Mouse (Mus musculus) right cerebral cortex, postnatal 36 days (tissue): ENCODE data around the gene Arhgap21.
A peak's percentile ranks its signal among the peaks of the same experiment; 100 is the strongest.

ENCODE experiments used
- DNase-seq, 2 experiments: peaks; one replicate each; pipeline ENCODE4 v3.0.0; 2022; ENCODE audit warnings: low spot score in 2 of 2, mixed read lengths in 1 of 2

Arhgap21 gene

GRCm38 (mm10) chr2:20896446-20896845 is 72.2 kb downstream of the Arhgap21 start:
- no peak for DNase-seq

DNA sequence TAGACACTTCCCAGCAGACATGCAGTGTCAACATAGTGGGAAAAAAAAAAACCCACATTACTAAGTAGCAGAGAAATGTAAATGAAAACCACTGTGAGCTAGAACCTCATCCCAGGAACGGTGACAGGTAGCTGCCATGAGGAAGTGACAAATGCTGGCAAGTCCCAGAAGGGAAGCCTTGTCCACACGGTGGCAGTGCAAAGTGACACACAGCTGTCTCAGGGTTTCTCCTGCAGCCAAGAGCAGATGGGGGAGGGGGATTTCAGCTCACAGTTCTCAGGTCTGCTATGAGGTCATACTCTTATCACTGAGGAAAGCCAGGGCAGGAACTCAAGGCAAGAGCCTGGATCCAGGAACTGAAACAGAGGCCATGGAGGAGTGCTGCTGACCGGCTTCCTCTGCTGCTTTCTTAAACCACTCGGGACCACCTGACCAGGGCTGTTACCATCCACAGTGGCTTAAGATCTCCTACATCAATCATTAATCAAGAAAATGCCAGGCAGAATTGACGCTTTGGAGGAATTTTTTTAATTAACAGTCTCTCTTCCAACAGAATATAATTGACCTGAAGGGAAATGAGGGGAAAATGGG is 74.5 kb downstream of the Arhgap21 start:
- no peak for DNase-seq

GRCm38 (mm10) chr2:20888751-20889150 is 79.9 kb downstream of the Arhgap21 start:
- DNase-seq, result no peak

- DNase-seq, result no peak
Measured at GRCm38 (mm10) chr2:20883288-20883687, 85.4 kb downstream of the Arhgap21 start.

GRCm38 (mm10) chr2:20879877-20880605 is 88.6 kb downstream of the Arhgap21 start:
- DNase-seq, result no peak

DNA sequence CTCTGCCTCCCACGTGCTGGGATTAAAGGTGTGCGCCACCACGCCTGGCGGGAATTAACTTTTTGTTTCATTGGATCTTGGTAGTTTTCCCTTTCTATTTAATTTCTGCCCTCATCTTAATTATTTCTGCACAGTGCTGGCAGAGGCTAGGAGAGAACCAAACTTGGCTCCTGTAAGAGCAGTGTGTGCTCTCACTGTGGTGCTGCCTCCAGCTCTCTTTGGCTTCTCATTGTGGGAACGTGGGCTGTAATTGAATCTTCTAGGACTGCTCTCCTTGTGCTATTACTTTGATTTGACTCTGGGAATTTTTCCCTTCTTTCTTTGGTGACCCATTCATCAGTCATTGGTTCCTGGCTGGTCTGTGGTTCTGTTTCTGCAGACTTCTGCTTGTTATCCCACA is 94.1 kb downstream of the Arhgap21 start:
- no peak for DNase-seq

DNA sequence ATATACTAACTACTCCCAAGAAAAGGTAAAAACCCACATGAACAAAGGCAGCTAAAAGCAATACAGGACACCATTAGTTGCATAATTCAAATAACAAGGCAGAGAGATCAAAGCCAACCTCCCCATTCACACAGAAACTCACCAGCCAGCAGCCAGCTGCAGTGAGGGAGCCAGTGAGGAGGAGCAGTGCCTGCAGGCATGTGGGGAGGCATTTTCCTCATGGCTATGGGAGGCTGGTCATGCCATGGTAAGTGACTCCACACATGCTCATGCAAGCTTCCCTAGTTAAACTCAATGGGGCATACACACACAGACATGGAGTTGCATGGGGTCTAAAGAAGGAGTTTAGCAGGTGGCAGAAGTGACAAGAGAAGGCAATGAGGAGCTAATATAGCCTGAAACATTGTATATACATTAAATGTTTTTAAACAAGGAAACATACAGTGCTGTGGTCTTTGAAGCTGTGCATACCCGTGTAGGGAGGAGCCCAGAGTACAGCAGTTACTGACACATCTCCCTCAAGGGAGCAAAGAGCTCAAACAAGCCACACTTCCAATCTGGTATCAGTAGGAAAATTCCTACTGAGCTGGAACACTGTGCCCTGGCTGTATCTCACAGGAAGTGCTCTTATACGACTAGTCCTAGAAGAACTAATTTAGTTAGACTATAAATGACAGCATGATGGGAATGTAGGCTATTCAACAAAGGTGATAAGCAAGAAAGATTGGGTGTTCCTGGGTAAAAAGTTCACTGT is 99.3 kb downstream of the Arhgap21 start:
- no peak for DNase-seq

DNA sequence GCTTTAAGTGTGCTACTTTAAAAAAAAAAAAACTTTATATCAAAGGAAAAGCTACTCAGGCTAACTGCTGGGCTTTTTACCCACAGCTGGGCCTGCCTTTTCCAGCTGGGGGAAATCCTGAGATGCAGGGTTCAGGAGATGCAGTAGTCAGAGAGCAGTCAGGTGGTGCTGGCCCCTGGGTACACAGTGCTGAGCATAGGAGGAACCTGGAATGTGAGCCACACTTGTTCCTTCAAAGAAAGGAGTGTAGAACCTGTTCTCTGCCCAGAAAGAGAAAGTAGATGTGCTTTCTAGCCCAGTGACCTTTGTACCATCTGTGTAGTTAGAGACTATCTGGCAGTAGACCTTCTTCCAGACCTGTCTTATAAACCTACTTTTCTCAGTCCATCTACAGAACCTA is 100.6 kb downstream of the Arhgap21 start:
- no peak for DNase-seq

- no peak for DNase-seq
Measured at GRCm38 (mm10) chr2:20865795-20866194, 102.9 kb downstream of the Arhgap21 start.

DNA sequence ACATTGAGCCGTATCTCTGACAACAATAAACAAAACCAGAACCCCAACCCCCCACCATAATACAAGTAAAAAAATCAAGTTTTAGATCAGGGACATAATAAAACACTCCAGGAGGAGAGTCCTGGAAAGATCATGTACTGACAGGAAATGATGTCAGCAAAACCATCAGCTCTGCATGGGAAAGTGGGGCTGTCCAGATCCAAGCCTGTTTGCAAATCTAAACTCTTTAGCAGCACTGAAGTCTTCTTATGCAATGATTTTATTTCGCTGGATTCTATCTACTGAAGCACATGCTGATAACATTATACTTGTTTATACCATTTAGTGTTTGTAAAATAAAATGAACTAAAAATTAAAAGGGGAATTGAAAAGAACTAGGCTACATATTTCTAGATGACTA is 104.1 kb downstream of the Arhgap21 start:
- DNase-seq, result no peak

GRCm38 (mm10) chr2:20860756-20861155 is 107.9 kb downstream of the Arhgap21 start:
- DNase-seq, result no peak

DNA sequence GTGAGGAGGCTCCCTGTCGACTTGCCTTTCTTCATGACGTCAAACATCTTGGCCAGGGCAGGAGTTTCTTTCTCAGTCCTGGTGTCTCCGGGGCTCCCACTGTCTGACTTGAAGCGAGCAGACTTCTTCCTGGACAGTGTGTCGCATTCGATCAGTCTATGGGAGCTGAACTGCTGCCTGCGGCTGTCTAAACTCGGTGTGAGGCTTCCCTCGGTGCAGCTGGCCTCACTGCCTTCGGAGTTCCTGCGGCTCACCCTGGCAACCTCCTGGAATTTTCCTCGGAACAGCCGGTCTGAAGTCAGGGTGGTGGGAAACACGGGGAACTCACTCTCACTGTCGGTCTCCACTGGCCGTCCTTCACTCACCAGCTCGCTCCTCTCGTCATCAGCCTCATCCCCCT is 119.3 kb downstream of the Arhgap21 start:
- DNase-seq, result no peak

DNA sequence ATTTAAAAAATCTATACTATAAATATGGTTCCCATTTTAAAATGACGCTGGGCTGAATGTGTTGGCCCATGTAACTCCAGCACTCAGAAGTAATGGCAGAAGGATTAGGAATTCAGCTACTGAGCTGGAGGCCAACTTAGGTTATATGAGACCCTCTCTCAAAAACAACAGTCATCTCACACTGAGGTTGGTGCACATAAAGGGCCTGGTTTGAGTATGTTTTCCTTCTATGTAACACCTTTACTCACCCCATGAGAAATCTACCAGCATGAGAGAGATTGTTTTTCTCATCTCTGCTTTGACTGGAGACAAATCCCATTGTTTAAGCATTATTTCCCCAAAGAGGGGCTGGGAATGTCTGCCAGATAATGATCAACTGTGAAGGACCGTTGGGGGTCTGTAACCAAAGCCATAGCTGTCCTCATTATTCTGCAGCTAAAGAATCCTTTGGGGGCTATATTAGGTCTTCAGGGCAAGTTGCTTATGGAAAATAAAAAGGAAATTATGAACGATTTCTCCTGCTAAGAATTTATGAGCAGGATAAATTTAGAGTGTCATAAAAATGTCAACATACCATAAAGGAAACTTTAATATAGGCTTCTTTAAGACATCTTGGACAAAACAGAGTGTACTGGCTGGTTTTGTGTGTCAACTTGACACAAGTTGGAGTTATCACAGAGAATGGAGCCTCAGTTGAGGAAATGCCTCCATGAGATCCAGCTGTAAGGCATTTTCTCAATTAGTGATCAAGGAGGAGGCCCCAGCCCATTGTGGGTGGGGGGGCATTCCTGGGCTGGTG is 136.9 kb downstream of the Arhgap21 start:
- no peak for DNase-seq

GRCm38 (mm10) chr2:20830882-20831281 is 137.8 kb downstream of the Arhgap21 start:
- no peak for DNase-seq

DNA sequence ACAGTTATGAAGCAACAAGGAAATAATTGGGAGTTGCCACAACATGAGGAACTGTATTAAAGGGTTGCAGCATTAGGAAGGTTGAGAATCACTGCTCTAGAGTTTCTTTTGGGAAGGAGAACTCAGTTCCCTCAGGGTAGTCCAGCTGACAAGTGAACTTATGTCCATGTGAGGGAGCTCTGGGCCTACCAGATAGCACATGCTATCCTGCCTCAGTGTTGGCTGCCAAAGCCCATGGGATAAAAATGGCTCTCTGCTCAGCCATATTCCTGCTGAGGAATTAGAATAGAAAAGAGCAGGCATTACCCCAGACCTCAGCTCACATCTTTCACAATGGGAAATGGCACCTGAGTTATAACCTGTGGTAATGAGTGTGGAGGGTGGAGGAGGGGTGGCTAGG is 142.4 kb downstream of the Arhgap21 start:
- no peak for DNase-seq

- DNase-seq, result no peak
Measured at GRCm38 (mm10) chr2:20818226-20818625, 150.5 kb downstream of the Arhgap21 start.

DNA sequence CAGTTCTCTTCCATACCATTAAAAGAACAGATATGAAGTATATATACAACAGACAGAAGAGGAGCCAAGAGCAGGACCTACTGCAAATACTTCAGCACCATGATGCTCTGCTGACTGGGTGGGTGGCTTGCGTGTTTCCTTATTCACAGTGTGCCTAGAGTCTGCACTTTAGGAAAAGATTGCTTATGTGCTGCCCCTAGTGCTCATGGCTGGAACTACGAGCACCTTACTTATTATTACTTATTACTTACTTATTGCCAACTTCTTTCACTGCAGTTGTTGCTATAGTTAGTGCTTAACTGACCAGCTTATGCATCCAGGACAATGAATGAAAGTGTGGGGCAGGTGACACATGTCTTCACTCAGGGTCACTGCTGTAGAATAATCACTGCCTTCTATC is 154.7 kb downstream of the Arhgap21 start:
- DNase-seq, result no peak

GRCm38 (mm10) chr2:20811506-20811905 is 157.2 kb downstream of the Arhgap21 start:
- DNase-seq, result peak in 1 of 2 experiments; percentile 30

DNA sequence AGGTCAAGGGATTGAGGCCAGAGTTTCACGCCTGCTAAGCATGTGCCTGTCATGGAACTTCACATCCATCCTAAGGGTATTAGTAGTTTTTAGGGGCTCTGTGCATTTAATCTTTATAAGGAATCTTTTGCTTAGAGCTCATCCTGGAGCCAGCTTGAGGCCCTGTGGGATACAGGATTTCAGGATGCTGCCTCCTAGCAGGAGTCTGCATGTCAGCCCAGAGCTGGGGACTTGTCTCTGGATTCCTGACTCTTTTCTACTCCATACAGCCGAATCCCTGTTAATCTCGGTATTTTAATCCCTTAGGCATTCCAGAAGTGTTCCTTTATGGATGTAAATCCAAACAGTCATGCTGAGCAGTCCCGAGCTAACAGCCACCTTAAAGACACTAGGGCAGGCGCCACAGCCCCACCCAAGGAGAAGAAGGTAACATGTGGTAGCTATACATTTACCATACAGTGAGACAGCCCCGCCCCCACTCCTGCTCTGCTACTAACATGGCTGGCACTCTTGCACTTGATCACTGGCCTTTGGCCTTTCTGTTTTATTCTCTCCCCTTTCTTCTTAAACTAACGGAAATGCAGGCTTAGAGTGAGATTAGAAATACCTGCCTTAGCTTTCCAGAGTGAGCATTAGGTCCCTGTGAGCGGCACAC is 167.3 kb downstream of the Arhgap21 start:
- no peak for DNase-seq
